Mouse (Mus musculus): ENCODE results near the gene Nufip2. TPM values are rescaled to one million over a fixed set of nuclear protein-coding genes. Genes with fewer than 3 reads are reported as not detected.

Gene Nufip2
- polyA plus RNA-seq, 1 experiment from 2014 or later: 3.7 TPM

DNA sequence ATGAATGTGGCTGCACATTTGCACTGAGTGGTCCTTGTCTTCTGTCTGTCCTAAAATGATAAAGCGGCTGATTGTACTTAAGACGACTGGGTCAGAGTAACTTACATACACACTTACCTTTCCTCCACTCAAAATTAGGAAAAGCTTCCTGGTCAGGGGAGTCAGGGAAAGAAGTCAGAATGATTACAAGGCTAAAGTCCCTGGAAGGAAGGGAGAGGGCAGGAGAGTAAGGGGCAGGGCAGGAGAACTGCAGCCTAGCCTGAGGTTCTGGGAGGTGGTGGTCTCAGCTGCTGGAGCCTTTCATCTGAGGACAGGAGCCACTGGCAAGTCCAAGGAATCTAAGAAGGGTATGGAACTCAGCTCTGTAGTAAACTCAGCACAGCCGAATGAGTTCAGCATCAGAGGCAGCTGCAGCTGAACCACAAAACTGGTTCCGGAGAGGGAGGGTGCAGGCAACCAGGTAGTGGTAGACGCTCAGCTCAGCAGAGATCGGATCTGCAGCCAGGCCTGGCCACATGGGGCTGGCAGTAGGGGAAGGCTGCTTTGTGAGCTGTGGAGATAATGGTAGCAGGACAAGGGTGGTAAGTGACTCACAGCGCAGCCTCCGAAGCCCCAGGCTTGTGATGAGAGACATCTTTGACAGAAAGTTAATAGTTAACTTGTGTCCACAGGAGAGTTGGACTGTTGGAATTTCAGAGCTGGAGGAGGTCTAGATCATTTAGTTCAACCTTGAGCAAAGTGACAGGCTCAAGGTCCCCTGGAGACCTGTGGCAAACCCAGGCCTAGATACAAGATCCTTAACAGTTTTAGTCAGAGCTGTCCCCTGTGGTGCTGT is 86.1 kb downstream of the Nufip2 start:
- Histone ChIP-seq H3K4me3 (no peak overlapping the region), H3K27ac (no peak overlapping the region; the same call in 1 of the 2 replicates), H3K27me3 (no peaks in the 10 kb centered on the region), H3K4me1 (replicated peaks) (peaks cover 17% of the 10 kb centered on the region), H3K9me3 (replicated peaks) (no peaks in the 10 kb centered on the region), H3K9ac (no peak overlapping the region), H3K4me2 (no peak overlapping the region), H3K36me3 (no peaks in the 10 kb centered on the region)
- 38% methylated on average over 8 of the region's 8 CpGs for WGBS
- 0 out of 2 replicates have a peak, but pooled peaks have one; percentile 25 for ATAC-seq (replicated peaks; ENCODE audit: insufficient number of reproducible peaks, insufficient read depth, low FRiP score, low read depth)

DNA sequence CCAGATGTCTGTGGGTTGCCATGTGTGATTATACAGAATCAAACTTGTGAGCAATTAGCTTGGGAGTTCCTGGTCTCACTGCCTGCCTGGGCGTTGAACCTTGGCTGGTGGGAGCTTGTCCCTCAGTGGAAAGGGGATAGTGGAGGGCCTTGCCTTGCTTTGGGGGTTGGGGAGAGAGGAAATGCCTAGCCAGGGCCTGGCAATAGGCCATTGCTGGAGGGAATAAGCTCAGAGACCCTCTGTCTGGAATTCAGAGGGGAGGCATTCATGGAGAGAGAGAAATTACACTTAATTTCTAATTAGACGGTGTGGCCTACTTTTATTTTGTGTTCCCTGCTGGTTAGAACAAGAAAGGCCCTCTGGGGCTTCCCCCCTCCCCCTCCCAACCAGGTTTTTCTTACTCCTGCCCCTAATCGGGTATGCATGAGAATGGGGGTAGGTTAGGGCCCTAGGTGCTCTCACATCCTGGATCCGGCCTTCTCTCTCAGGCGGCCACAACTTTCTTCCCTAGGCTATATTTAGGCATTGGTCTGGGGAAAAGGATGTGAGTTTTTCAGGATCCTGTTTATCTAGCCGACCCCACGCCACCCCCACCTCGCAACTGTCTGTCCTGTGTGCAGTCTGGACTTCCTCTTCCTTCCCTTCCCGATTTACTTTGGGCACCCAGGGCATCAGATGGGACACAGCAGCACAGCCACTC is 89.9 kb downstream of the Nufip2 start:
- WGBS: 37% methylated on average over 9 of the region's 9 CpGs
- peaks cover 30% of the 10 kb centered on the region for H3K4me1 ChIP-seq (replicated peaks)
- H3K27me3 ChIP-seq: no peaks in the 10 kb centered on the region
- H3K36me3 ChIP-seq: peaks cover 10% of the 10 kb centered on the region
- no peak overlapping the region for H3K9ac ChIP-seq
- no peaks in the 10 kb centered on the region for H3K9me3 ChIP-seq (replicated peaks)
- H3K4me3 ChIP-seq: no peak overlapping the region
- H3K27ac ChIP-seq: peak overlapping the region; percentile 51
- H3K4me2 ChIP-seq: no peak overlapping the region
- ATAC-seq (replicated peaks; ENCODE audit: insufficient number of reproducible peaks, insufficient read depth, low FRiP score, low read depth): no peak

DNA sequence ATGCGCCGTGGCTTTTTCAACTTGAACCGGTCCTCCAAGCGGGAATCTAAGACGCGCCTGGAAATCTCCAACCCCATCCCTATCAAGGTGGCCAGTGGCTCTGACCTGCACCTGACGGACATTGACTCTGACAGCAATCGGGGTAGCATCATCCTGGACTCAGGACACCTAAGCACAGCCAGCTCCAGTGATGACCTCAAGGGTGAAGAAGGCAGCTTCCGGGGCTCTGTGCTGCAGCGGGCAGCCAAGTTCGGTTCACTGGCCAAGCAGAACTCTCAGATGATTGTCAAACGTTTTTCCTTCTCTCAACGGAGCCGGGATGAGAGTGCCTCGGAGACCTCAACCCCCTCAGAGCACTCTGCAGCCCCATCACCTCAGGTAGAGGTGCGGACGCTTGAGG is 91.5 kb downstream of the Nufip2 start:
- Histone ChIP-seq H3K36me3 (peaks cover 10% of the 10 kb centered on the region), H3K4me1 (replicated peaks) (peaks cover 37% of the 10 kb centered on the region), H3K27me3 (no peaks in the 10 kb centered on the region), H3K4me3 (no peak overlapping the region), H3K27ac (no peak overlapping the region), H3K9me3 (replicated peaks) (no peaks in the 10 kb centered on the region), H3K4me2 (no peak overlapping the region), H3K9ac (no peak overlapping the region)
- WGBS: 91% methylated on average over 17 of the region's 17 CpGs
- ATAC-seq (replicated peaks; ENCODE audit: insufficient number of reproducible peaks, insufficient read depth, low FRiP score, low read depth): no peak

DNA sequence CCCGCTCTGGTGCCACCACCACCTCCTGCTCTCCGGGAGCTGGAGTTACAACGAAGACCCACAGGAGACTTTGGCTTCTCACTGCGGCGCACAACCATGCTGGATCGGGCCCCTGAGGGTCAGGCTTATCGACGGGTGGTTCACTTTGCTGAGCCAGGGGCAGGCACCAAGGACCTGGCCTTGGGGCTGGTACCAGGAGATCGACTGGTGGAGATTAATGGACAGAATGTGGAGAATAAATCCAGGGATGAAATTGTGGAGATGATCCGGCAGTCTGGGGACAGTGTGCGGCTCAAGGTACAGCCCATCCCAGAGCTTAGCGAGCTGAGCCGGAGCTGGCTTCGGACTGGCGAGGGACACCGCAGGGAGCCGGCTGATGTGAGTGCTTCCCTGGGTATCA is 92.0 kb downstream of the Nufip2 start:
- H3K4me1 ChIP-seq (replicated peaks): peaks cover 38% of the 10 kb centered on the region
- WGBS: 92% methylated on average over 17 of the region's 17 CpGs

DNA sequence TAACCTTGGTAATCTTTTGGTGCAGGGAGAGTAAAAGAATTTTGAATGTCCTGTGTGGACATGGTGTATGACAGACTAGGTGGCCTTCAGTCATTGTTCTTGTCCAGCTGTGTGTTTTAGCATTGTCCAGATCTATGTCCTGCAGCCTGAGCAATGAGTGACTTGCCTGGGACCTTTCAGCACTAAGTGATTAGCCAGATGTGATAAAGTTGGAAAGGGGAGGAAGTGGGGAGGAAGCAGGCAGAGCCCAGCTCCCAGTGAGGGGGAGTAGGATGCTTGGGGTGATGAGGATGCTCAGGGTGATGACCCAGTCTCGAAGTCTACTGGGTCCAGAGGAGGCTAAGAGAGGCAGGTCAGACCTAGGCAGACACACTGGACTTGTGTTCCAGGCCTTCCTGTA is 93.3 kb downstream of the Nufip2 start:
- no peak; the same call in 1 of the 2 replicates for ATAC-seq (replicated peaks; ENCODE audit: insufficient number of reproducible peaks, insufficient read depth, low FRiP score, low read depth)
- no peak overlapping the region for H3K4me2 ChIP-seq
- H3K27me3 ChIP-seq: no peaks in the 10 kb centered on the region
- H3K27ac ChIP-seq: peak overlapping the region; percentile 45; the same call in 1 of the 2 replicates
- no peaks in the 10 kb centered on the region for H3K9me3 ChIP-seq (replicated peaks)
- peaks cover 10% of the 10 kb centered on the region for H3K36me3 ChIP-seq
- WGBS: 44% methylated on average over 1 of the region's 1 CpGs
- H3K4me1 ChIP-seq (replicated peaks): peaks cover 51% of the 10 kb centered on the region
- H3K9ac ChIP-seq: no peak overlapping the region
- no peak overlapping the region for H3K4me3 ChIP-seq

More for the DNA sequence above, 92.0 kb downstream of the Nufip2 start:
- ATAC-seq (replicated peaks; ENCODE audit: insufficient number of reproducible peaks, insufficient read depth, low FRiP score, low read depth): no peak
- Histone ChIP-seq H3K27me3 (no peaks in the 10 kb centered on the region), H3K27ac (no peak overlapping the region), H3K4me3 (no peak overlapping the region), H3K4me2 (no peak overlapping the region), H3K9me3 (replicated peaks) (no peaks in the 10 kb centered on the region), H3K36me3 (peaks cover 10% of the 10 kb centered on the region), H3K9ac (no peak overlapping the region)

DNA sequence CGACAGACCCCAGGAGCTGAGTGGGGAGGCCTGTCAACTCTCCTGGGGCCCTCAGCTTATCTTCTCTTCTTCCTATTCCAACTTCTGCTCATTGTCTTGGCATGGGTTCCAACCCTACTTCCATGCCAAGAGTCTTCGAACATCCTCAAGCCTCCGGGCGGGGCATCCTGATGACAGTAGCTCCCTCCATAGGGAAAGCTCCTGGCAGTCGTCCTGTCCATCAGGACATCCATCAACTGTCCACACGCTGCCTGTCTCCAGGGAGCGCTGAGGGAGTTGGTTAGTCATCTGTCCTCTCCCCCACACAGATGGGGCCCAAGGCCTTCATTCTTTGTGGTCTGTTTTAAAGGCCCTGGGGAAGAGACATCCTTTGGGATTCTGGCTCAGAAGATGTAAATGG is 95.1 kb downstream of the Nufip2 start:
- no peak for ATAC-seq (replicated peaks; ENCODE audit: insufficient number of reproducible peaks, insufficient read depth, low FRiP score, low read depth)
- Histone ChIP-seq H3K27me3 (no peaks in the 10 kb centered on the region), H3K27ac (no peak overlapping the region), H3K9me3 (replicated peaks) (no peaks in the 10 kb centered on the region), H3K4me1 (replicated peaks) (peaks cover 63% of the 10 kb centered on the region), H3K36me3 (peaks cover 10% of the 10 kb centered on the region), H3K9ac (no peak overlapping the region), H3K4me2 (no peak overlapping the region), H3K4me3 (no peak overlapping the region)
- 53% methylated on average over 7 of the region's 7 CpGs for WGBS

DNA sequence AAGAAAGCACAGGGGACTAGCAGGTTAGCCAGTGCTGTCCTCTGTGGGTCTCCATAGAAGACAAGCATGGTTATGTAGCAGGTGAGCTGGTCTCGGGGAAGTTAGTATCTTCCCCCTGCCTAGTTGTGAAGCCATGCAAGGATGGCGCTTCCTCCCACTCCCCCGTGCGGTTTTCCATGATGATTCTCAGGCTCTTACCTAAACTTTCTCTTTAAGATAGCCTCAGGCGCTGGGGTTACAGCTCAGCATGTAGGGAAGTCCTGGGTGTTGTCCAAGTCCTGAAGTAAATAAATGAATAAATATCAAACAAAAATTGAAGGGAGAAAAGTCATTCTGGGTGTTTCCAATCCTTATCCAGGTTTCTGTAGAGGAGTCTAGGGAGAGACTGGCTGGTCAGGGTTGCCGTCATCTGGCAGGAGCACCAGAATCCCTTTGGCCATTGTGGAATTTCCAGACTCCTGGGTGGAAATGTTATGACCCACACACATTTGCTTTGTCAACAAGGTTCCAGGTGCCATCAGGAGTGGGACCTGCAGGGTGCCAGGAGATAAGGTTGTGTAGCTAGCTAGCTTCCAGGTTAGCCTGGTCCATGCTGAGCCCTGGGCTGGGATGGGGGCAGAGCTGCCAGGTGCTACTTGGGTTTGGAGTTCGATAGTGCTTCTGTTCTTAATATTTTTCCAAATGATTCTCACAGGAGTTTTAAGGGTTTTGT is 96.3 kb downstream of the Nufip2 start:
- ATAC-seq (replicated peaks; ENCODE audit: insufficient number of reproducible peaks, insufficient read depth, low FRiP score, low read depth): no peak
- Histone ChIP-seq H3K27me3 (no peaks in the 10 kb centered on the region), H3K4me1 (replicated peaks) (peaks cover 71% of the 10 kb centered on the region), H3K9me3 (replicated peaks) (no peaks in the 10 kb centered on the region), H3K4me3 (no peak overlapping the region), H3K4me2 (no peak overlapping the region), H3K27ac (no peak overlapping the region), H3K36me3 (peaks cover 9% of the 10 kb centered on the region), H3K9ac (no peak overlapping the region)
- 82% methylated on average over 7 of the region's 7 CpGs for WGBS

DNA sequence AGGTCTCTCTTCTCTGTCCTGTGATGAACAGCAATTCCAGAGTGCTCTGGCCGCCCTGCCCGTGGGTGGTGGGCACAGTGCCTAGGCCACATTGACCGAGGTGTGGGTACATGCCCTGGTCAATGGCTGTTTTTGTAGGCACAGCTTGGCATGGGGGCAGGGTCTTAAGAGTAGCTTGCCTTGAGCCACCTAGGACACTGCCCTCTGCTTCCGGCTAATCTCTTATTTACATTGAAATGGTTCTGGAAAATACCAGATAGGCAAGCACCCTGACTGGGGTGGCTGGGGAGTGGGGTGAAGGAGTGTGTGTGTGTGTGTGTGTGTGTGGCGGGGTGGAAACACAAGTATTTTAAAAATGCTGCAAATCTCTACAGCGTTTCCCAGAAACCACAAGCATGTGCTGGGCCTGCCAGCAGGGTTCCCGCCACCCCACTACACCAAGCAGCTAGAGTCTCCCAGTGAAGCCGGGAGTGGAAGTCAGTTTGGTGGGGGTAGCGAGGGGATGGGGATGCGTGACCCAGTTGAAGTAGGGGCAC is 97.3 kb downstream of the Nufip2 start:
- Histone ChIP-seq H3K27ac (peak overlapping the region; percentile 93), H3K9me3 (replicated peaks) (no peaks in the 10 kb centered on the region), H3K9ac (no peak overlapping the region), H3K4me3 (no peak overlapping the region), H3K4me2 (no peak overlapping the region; the same call in 1 of the 2 replicates), H3K27me3 (no peaks in the 10 kb centered on the region), H3K4me1 (replicated peaks) (peaks cover 71% of the 10 kb centered on the region), H3K36me3 (no peaks in the 10 kb centered on the region)
- ATAC-seq (replicated peaks; ENCODE audit: insufficient number of reproducible peaks, insufficient read depth, low FRiP score, low read depth): no peak
- WGBS: 56% methylated on average over 10 of the region's 10 CpGs

DNA sequence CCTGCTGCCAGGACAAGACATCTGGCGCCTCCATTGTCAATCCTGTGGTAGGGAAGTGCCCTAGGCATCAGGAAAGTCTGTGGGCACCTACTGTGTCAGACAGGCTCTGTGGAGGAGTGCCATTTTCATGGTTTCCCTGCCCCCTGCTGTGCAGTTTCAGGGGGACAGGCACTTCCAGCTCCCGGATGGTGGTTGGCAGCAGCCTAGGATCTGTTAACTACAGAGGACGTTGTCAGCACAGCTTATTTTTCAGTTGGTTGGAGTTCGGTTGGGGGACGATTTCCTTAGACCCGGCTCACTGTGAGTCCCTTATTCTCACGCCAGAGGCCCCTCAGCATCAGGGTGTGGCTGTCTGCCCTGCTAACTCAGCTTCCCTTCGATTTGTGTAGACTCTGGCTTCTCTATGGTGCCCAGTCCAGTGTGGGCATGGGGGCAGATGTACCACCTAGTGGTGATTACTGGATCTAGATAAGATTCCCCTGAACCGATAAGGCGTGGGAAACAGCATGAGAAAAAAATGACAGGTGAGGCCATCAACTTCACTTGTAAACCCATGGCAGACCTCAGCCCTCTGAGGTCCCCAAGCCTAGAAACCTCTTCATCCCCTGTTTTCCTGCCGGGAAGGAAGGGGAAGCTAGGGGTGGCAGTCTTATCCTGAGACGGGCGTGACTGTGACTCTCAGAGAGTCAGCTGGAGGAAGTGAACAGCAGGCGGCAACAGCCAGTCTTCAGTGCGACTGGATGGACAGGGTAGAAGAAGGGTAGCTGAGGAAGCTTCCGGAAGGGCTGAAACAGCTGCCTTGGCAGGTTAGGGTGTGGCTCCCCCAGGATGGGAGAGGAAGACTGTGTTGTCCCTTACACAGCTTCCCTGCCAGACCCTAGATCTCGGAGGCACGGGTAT is 98.0 kb downstream of the Nufip2 start:
- no peaks in the 10 kb centered on the region for H3K27me3 ChIP-seq
- no peak overlapping the region for H3K4me3 ChIP-seq
- peak overlapping the region; percentile 24 for H3K4me2 ChIP-seq
- 37% methylated on average over 18 of the region's 18 CpGs for WGBS
- peaks cover 67% of the 10 kb centered on the region for H3K4me1 ChIP-seq (replicated peaks)
- H3K27ac ChIP-seq: peak overlapping the region; percentile 93
- ATAC-seq (replicated peaks; ENCODE audit: insufficient number of reproducible peaks, insufficient read depth, low FRiP score, low read depth): 0 out of 2 replicates have a peak, but pooled peaks have one; percentile 11
- H3K9ac ChIP-seq: no peak overlapping the region
- H3K9me3 ChIP-seq (replicated peaks): no peaks in the 10 kb centered on the region
- H3K36me3 ChIP-seq: no peaks in the 10 kb centered on the region

DNA sequence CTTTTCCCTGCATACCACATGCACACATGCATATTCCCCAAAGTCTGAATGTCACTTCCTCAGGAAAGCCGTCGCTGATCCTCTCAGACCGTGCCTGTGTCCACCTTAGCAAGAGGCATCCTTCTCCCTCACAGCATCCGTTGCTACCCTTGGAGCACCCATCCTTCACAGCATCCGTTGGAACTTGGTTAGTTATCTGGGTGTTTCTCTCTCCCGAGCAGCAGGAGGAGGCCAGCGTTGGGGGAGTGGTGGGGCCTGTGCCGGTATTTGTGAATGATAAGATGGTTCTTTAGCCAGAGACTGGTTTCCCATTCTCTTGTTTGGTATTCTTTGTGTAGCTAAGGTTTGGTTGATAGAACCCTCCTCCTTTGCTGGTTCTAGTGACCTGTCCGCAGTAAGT is 98.9 kb downstream of the Nufip2 start:
- Histone ChIP-seq H3K4me3 (no peak overlapping the region), H3K4me1 (replicated peaks) (peaks cover 68% of the 10 kb centered on the region), H3K9ac (no peak overlapping the region), H3K27ac (peak overlapping the region; percentile 93), H3K36me3 (no peaks in the 10 kb centered on the region), H3K9me3 (replicated peaks) (no peaks in the 10 kb centered on the region), H3K27me3 (no peaks in the 10 kb centered on the region), H3K4me2 (peak overlapping the region; percentile 38)
- no peak for ATAC-seq (replicated peaks; ENCODE audit: insufficient number of reproducible peaks, insufficient read depth, low FRiP score, low read depth)
- 33% methylated on average over 9 of the region's 9 CpGs for WGBS
